Mouse (Mus musculus) testis, adult 2 months (tissue): ENCODE data around the gene Bhlha9. TPM values are rescaled to one million over a fixed set of nuclear protein-coding genes. Genes with fewer than 3 reads are reported as not detected.

Experiments used
- H3K27ac ChIP-seq: fragments of 200-500 bp; 2 replicates; pipeline ENCODE4 v1.5.1; 2012; ENCODE audit warnings: low read depth, low read length; ENCODE audit not compliant: control insufficient read depth, insufficient read depth
- H3K27me3 ChIP-seq: fragments of 200-500 bp; 2 replicates; pipeline ENCODE4 v1.6.1; 2012; ENCODE audit warnings: mild to moderate bottlenecking, low read length, moderate library complexity; ENCODE audit not compliant: control insufficient read depth, insufficient read depth
- H3K36me3 ChIP-seq: fragments of 200-500 bp; 2 replicates; pipeline ENCODE4 v1.6.1; 2012; ENCODE audit warnings: mild to moderate bottlenecking, low read length; ENCODE audit not compliant: control insufficient read depth, insufficient read depth
- H3K4me1 ChIP-seq: fragments of 200-500 bp; 2 replicates; pipeline ENCODE4 v1.6.1; 2012; ENCODE audit warnings: low read length; ENCODE audit not compliant: control insufficient read depth, insufficient read depth
- H3K4me3 ChIP-seq: fragments of 200-500 bp; 2 replicates; pipeline ENCODE4 v1.5.1; 2012; ENCODE audit warnings: low read depth, mild to moderate bottlenecking, low read length, moderate library complexity, mixed read lengths; ENCODE audit not compliant: control insufficient read depth
- CTCF ChIP-seq: fragments of 200-500 bp; IDR thresholded peaks from 2 replicates; pipeline ENCODE4 v1.5.1; 2012; ENCODE audit warnings: low read depth, mild to moderate bottlenecking, inconsistent platforms, low read length, moderate library complexity; ENCODE audit not compliant: control insufficient read depth, insufficient read depth, insufficient replicate concordance
- POLR2A ChIP-seq: fragments of 200-500 bp; IDR thresholded peaks from 2 replicates; pipeline ENCODE4 v1.6.1; 2012; ENCODE audit warnings: low read depth, mild to moderate bottlenecking, inconsistent platforms, low read length, moderate library complexity; ENCODE audit not compliant: control insufficient read depth
- polyA plus RNA-seq: library from polyadenylated mRNA; depleted of rRNA; stranded (reverse); fragments of >200 nt; gene quantifications from 2 replicates; pipeline ENCODE4 v1.2.3, GENCODE M21; 2012; rRNA removed

Bhlha9 gene
- polyA plus RNA-seq, 1 experiment = 0.49 TPM

DNA sequence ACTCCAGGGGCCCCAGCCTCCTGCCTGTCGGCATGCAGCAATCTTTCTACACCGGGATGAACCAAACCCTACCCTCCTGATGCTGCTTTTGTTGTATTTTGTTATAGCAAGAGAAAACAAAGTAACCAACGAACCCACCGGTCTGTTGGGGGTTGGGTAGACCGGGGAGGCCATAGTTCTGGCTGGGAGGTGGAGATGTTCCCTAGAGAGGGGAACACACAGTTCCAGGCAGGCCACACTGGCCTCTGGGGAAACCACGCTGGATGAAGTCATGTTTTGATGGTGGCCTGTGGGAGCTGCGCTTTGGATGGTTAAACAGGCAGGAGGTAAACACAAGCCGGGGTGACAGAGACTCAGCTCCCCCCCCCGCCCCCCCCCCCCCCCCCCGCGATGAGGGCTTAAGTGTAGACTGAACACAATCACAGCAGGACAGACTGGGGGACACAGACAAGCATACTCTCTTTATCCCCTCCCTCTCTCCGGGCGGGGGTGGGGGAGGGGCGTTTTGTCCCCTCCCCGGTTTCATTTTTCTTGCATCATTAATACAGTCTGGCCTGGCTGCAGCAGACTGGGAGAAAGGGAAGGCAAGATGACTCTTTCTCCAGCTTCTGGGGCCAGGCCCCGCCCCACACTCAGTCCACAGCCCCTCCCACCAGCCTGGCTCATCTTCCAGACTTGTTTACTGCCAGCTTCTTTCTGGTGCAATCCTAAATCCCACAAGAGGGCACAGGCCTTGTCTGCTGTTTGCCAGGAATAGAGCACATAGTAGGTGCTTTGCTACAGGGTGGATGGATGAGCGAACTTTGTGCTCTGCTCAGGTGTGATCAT, 37.6 kb downstream of the Bhlha9 start:
- no peak overlapping the region for H3K4me3 ChIP-seq
- H3K27me3 ChIP-seq = no peaks in the 10 kb centered on the region
- no peak overlapping the region for H3K27ac ChIP-seq
- TF ChIP-seq POLR2A (no peak), CTCF (no peak)
- no peaks in the 10 kb centered on the region for H3K36me3 ChIP-seq
- H3K4me1 ChIP-seq = peaks cover 7% of the 10 kb centered on the region

DNA sequence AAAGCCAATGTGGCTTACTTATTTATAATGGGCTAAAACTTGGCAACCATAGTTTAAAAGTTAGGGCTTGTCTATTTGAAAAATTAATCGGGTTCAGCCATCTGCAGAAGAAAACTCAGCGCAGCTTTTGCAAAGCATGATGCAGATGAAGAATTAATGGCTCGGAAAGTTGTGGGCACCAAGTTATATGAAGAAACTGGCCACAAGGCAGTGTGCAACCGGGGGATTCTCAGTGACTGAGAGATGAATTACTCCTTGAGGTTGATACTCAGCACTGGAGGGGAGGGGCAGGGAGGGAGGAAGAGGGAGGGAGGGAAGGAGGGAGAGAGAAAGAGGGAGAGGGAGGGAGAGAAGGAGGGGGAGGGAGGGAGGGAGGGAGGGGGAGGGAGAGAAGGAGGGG, 44.7 kb downstream of the Bhlha9 start:
- Histone ChIP-seq H3K4me3 (no peak overlapping the region), H3K36me3 (no peaks in the 10 kb centered on the region), H3K27me3 (no peaks in the 10 kb centered on the region), H3K4me1 (no peaks in the 10 kb centered on the region), H3K27ac (no peak overlapping the region)
- TF ChIP-seq CTCF (no peak), POLR2A (no peak)

Other genes with a start within 250 kb of the Bhlha9 start
- gene Abr, start 50.2 kb upstream of the Bhlha9 start, polyA plus RNA-seq = 6.6 and 7.9 TPM in 2 replicates
- 0.19 and 0.34 TPM in 2 replicates for gene Trarg1, start 7.3 kb downstream of the Bhlha9 start, polyA plus RNA-seq
- gene Gosr1, start 91.1 kb downstream of the Bhlha9 start, polyA plus RNA-seq = 12.5 and 14.0 TPM in 2 replicates
- gene Cpd, start 174.5 kb downstream of the Bhlha9 start, polyA plus RNA-seq = 9.5 and 10.4 TPM in 2 replicates
- not detected in 2 replicates for gene Tmigd1, start 229.7 kb downstream of the Bhlha9 start, polyA plus RNA-seq